Mouse (Mus musculus) left cerebral cortex, postnatal 10 days (tissue): ENCODE measurements around the gene Chgb. TPM values are rescaled to one million over a fixed set of nuclear protein-coding genes. Genes with fewer than 3 reads are reported as not detected.

Experiments
- DNase-seq, 2 experiments: peaks; one replicate each; pipeline ENCODE4 v3.0.0; 2021 to 2022; ENCODE audit warnings: low spot score in 2 of 2, mixed read lengths in 1 of 2; ENCODE audit errors: extremely low spot score in 1 of 2
- intact Hi-C: fragments of 180-260 bp; cut with DNase I; formaldehyde crosslinking; loops from one replicate; pipeline ENCODE4 v1.15.1; 2025
- total RNA-seq, 2 experiments: library from RNA; stranded (reverse); gene quantifications; 2 replicates each; pipeline ENCODE4 v1.2.3; 2021

The Chgb gene
- 100 to 1,000 TPM; 179 to 188 TPM for total RNA-seq

DNA sequence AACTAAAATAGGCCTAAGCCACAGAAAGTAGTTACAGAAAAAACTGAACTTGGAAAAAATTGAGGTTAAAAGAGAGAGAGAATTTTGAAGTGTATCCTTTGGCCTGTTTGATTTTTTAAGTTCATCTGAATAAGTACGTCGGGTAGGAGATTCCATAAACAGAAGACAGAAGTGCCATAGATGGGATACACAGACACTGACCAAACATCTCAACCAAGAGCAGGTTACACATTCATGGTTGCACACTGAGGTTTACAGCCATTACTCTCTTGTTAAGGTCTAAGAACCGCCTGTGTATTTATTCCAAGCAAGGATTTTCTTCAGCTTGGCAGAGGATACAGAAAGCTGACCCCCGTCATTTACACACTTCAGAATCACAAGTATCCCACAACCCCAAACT lies at the start of gene Chgb:
Gene Chgb (plus strand): TSS at position 301 of the 400 bp plus-strand sequence.
- intact Hi-C loops, result loop anchor here (5.0 kb wide), 2 partner anchors 64 to 204 kb away; no protein-coding TSS in a partner anchor
- no peak for DNase-seq

DNA sequence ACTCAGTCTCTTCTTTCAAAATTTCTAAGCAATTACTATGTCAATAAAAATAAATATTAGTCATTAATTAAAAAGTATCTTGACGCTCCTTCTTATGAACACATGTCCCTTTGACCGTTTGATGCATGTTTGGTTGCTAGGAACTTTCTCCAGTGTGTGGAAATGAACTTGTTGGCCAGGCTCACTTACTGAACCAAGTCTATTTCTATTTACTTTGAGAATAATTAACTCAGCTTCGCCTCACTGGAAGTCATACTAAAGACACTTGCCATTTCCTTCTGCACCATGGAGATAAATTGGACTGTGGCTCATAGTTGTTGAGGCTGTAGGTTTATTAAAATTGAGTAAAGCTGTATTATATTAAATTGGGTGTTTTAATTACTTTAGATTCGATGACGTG lies 48.1 kb upstream of the Chgb start:
- intact Hi-C loops, result no loop called here
- DNase-seq, result no peak

DNA sequence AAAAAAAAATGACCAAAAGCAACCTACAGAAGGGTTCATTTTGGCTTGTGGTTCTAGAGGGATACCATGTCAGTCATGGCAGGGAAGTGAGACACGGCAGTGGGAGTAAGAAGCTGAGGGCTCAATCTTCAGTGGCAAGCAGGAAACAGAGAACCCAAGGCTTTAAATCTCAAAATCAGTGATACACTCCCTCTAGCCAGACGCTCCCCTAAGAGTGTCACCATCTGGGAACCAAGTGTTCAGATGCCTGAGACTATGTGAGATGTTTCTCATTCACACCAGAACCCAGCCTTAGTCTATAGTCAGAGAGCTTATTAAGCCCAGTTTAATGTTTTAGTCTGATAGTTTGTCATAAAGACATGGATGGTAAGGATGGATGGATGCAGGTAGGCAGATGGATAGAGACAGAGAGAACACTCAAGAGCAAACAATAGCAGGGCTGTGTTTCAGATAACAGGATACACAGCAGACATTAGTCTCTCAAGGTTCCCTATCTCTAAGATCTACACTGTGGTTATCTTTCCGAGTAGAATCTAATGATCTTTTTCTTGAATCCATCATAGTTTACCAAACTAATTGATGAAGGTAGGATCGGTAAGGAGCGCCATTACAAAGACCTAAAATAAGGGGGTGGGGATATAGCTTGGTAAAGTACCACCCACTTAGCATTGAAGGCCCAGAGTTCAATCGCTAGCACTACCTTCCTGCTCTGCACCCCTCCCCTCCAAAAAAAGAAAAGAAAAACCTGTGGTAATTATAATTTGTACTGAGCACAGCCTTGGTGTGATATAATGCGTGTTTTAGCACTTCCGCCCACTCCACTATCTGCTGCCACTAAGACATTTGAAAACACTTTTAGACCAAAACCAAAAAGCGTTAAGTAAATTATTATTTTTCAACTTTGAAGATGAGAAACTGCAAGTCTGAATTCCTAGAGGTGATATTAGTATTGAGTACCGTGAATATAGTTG lies 47.2 kb upstream of the Chgb start:
- no peak for DNase-seq
- intact Hi-C loops, result no loop called here

DNA sequence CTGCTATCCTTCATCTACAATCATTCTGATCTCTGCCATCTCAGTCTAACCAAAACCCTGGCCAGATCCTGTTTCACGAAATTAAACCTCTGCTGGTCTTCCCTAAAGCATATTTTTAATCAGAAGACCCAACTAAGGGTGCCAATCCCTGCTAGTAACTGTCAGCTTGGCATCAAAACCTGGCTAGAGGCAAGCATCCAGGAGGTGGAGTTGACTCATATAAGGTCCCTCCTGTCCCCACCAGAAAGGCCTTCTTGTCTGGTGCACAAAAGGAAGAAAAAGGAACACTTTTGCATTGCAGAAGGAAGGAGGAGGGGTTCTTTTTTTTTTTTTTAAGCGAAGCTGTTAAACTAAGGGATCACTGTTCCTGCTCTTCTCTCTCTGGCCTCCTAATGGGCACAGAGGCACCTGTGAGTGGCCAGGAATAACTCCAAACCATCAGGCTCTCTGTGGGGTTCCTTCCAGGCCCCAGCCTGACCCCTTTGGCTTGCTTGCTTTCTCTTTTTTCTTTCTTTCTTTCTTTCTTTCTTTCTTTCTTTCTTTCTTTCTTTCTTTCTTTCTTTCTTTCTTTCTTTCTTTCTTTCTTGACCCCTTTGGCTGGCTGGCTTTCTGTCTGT lies 42.2 kb upstream of the Chgb start:
- no peak for DNase-seq
- intact Hi-C loops, result no loop called here

DNA sequence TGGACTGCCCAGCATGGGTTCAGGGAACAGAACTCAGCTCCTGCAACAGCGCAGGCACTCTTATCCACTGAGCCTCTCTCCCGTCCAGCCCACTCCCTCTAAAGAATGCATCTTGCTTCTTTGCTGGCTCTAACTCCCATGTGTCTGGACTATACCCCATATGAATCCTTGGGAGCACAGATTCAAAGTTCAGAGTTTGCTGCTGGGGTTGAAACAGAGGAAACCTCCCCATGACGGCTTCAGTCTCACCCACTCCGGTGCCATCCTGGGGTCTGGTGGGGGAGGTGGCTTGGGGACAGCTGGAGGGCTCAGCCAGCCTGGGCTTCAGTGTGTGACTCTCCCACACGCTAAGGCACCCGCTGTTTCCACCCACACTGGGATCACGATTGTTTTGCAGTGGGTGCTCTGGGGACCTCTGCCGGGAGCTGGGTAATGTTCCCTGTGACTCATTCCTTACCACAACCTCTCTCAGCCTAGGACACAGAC lies 39.2 kb upstream of the Chgb start:
- DNase-seq, result peak in 1 of 2 experiments; percentile 56
- intact Hi-C loops, result no loop called here

DNA sequence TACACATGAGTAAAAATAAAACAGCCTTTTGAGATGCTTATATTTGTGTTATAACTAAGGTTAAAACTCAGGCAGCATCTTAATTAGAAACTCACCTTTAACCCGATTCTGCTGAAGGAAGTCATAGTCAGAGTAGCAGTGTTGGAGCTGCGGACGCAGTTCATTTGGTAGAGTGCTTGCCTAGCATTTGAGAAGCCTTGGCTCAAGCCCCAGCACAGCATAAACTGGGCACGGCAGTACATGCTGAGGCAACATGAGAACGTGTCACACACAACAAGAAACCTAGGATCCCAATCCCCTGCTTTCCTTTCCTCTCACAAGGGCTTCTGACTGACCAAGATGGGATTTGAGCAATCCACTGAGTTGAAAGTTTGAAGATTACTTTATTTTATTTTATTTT lies 36.2 kb upstream of the Chgb start:
- DNase-seq, result no peak
- intact Hi-C loops, result no loop called here

DNA sequence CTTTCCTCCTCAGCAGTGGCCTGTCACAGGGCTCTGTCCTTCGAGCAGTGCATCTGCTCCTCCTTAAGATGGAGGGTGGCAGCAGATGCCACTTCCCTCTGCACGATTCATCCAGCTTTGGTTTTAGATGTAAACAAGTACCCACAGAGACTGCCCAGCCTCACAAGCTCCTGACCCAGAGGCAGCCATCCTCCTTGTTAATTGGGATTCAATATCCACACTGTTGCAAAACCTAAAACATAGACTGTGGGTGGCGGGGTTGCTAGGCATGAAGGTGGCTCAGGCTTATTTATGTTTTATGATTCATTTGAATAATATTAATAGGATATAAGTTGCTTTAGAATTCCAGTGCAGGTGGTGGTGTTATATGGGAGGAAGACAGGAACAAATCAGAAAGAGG lies 35.0 kb upstream of the Chgb start:
- intact Hi-C loops, result no loop called here
- DNase-seq, result no peak

DNA sequence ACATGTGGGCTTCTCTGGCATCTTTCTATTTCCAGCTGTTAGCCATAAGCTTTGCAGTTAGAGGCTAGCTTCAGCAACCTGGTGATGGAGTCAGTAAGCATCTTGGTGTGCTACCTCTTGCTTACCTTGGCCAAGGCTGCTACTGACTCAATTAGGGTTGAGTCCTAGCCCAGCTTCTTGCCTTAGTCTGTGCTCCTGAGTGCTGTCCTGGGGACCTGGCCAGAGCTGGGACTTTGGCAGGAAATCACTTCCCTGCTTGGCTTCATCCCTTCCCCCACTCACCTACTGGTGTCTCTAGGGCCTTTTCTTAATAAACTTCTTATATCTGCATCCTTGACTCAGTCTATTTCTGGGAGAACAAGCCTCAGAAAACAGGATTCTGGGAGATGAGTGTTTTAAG lies 30.4 kb upstream of the Chgb start:
- intact Hi-C loops, result no loop called here
- DNase-seq, result no peak

DNA sequence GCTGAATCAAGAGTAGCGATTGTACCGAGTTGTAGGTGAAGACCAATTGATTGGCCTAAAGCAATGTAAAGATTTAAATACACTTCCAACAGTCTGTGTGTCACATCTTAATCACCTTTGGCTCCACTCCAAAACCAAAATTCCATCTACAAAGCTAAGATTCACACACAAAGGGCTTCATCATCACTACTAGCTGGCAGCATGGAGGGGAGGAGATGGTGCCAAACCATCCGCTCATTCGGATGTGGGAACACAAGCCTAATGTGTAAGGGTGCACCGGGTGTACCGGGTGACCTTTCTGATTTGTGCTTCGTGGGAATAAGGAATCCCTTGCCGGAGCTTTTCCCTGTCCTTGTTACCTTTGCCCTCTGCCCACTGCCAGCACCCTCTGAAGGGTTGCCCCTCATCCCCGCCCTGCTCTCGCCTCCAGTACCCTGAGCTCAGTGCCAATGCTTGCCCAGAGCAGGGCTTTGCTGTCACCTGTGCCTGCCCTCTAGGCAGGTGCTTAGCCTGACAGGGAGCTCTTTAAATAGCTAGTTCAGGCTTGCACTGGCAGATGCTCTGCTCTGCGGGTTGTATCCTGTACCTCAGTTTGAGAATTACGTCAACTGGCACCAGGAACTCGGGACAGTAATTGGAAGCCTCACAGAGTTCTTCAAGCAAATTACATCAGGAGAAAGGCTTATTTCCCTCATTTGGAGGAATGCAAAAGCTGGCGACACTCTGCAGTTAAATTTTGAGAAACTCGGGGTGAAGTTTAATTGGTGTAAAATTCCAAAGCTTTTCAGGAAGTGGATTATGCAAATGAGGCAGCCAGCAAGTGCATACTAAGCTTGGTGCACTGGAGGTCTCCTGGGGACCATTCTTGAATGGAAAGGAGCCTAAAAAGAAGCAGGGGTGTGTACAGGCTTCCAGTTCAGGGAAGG lies 29.7 kb upstream of the Chgb start:
- peak; percentile 20 to 31 for DNase-seq
- intact Hi-C loops, result no loop called here

DNA sequence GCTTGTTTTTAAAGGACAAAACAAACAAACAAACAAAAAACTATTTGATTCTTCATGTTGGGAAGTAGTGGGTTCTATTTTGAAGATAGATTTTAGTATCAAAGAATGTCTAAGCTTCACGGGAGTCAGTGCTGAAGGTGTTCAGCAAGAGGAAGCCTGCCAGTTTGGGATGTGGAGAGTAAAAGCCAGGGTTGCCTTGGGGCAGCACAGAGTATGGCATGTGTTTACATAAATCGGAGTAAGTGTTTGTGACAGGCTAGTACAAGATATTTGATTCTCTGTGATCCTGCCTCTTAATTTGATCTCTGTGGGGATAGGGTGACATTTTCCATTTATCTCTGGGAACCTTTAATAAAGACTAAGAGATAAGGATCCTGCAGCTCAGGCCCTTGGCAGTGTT lies 28.7 kb upstream of the Chgb start:
- DNase-seq, result no peak
- intact Hi-C loops, result no loop called here

DNA sequence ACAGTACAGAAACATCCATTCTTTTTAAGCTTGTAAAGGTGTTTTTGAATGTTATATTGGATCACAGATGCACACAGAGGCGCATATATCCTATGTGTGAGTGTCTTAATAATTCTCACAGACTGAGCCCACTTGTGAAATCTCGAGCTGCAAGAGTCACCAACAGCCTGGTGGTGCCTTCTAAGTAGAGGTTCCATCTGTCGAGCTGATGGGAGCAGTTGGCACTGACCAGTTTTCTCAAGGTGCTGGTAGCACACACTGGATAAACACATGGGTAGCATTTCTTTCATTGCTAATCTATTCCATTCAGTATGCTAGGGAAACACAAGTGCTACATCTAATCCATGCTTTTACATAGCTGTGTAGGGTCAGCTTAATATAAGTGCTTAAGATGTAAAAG lies 27.9 kb upstream of the Chgb start:
- no peak for DNase-seq
- intact Hi-C loops, result no loop called here

DNA sequence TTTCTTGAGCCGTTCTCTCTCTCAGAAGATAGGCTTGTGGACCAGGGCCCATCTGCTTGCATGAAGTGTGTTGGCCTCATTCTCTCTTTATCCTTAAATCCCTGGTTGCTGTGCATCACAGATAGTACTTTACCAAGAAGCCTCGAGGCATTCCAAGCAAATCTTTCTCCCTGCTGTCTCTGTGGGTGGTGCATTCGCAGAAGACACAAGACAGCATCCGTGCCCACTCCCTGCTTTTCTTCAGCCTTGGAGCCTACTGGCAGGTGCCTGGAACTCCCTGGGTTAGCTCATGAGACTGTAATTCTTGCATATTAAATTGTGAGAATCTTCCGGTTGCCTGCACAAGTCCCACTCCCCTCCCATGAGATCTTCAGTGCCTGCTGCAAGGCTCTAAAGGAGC lies 23.2 kb upstream of the Chgb start:
- intact Hi-C loops, result no loop called here
- peak in 1 of 2 experiments; percentile 70 for DNase-seq

DNA sequence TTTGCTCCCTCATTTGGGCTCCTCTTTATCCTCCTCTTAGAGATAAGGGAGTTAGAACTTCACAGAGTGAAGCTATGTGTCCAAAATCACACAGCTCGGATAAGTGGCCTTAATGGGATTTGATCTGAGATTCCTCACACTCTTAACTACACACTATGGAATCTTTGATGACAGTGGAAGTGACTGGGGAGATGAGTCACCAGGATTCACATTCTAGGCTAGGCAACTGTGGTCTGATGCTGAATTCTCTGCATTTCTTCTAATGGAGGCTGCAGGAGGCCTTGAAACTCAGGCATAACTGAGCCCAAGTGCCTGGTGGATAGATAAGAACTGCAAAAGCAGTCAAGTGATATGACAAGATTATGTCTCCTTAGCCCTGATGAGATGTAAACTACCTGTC lies 10.3 kb upstream of the Chgb start:
- intact Hi-C loops, result no loop called here
- no peak for DNase-seq

DNA sequence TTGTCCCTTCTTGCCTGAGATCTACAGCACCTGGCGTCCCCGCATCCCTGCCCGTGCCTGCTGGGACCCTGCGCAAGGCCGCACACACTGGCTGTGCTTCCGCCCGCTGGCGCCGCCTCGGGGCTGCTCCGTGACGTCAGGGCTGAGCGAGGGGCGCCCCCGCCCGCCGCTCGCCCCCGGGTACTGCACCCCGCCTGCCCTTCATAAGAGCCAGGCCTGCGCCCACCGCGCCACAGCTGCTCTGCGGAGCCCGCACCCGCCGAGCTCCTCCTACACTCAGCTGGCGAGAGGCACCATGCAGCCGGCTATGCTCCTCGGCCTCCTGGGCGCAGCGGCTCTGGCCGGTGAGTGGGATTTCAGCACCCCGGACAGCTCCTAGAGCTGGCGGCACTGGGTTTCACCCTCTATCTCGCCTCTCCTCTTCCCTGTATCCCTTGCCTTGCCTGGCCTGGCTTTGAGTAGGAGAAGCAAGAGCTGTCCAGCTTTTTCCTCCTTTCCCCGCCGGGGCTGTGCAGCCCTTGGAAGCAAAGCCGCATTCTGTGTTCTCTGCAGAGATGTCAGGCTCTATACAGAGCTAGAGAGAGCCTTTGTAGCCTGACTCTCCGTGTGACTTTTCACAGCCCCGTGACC lies 476 bp downstream of the Chgb start:
- peak; percentile 77 to 89 for DNase-seq
- intact Hi-C loops, result loop anchor here (5.0 kb wide), 2 partner anchors 64 to 204 kb away; no protein-coding TSS in a partner anchor

DNA sequence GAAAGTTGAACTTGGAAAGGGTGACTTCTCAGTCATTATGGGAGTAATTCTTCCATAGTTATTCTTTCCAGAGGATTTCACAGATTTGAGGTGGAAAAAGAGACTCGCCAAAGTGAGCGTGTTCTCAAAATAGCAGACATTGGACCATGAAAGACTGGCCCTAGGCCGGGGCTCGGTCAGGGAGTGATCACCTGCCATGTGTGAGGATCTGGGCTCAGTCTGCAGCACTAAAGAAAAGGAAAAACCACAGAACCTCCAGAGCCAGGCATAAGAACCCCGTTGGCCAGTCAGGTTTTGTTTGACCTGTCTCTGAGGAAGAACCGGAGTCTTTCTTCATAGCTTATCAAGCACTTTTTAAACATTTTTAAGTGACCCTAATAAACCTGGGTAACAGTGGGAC lies 3.0 kb downstream of the Chgb start:
- DNase-seq, result no peak
- intact Hi-C loops, result loop anchor here (5.0 kb wide), 2 partner anchors 67 to 207 kb away; no protein-coding TSS in a partner anchor

DNA sequence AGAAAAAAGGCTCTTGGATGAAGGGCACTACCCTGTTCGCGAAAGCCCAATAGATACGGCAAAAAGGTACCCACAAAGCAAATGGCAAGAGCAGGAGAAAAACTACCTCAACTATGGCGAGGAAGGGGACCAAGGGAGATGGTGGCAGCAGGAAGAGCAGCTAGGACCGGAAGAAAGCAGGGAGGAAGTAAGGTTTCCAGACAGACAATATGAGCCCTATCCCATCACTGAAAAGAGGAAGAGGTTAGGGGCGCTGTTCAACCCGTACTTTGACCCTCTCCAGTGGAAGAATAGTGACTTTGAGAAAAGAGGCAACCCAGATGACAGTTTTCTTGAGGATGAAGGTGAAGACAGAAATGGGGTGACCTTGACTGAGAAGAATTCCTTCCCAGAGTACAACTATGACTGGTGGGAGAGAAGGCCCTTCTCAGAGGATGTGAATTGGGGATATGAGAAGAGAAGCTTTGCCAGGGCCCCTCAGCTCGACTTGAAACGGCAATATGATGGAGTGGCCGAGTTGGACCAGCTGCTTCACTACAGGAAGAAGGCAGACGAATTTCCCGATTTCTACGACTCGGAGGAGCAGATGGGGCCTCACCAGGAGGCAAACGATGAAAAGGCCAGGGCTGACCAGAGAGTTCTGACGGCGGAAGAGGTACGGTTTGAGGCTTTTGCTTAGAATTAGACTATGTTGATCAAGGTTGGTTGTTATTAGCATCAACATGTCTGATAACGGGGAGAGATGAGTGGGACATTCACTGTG lies 12.5 kb downstream of the Chgb start:
- intact Hi-C loops, result no loop called here
- DNase-seq, result no peak

DNA sequence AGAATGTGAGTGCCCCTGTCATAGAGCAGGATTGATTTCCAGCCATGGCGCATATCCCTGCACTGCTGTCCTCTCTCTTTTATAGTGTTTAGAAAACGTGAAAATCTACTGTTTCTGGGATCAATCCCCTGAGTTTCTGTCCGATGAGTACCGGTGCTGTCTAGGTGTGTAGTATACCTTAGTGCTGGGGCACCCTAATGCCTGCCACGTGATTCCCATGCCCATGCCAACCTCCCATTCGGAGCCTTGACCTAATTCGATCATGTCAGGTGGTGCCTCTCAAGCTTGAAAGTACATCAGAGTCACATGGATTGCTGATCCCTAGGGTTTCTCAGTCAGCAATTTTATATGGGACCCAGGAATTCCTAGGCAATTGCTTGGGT lies 13.1 kb downstream of the Chgb start:
- no peak for DNase-seq
- intact Hi-C loops, result no loop called here

DNA sequence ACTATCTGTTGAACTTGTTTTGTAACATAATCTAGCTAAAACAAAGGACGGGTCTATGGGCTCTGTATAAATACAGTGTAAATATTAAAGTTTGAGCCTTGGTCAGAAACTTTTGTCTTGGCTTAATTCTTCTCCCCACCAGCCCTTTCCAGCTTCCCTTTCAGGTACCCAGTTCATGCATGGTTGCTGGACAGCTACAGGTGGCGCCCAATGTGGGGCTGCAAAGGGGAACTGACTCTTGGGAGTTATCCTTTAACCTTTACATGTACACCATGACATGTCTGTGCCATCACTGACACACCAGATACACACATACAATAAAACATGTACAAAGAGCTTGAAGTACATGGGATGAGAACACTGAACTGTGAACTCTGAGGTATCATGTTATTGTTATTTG lies 21.9 kb downstream of the Chgb start:
- DNase-seq, result no peak
- intact Hi-C loops, result no loop called here
